Mouse (Mus musculus): ENCODE measurements around the gene Slc25a13.

DNA sequence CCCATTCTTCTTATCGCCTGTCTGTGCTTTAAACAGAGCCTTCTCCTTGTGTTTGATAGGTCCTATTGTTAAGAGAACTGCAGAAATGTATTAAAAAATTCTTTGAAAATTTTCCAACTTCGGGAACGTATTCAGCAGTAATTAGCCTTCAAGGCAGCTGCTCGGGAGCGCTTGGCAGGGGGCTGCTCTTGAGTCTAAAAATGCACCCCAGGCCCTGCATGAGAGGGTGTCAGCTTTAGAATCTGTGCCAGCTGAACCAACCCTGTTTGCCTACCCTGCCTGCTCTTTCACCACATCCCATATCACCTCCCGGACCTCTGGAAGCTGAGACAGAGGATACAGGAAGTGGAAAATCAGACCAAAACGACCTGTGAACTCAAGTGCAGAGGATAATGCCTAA is 223.9 kb downstream of the Slc25a13 start:
- no peak for TF ChIP-seq GATA1 (IDR thresholded peaks at IDR 0.05; ENCODE audit: low read length)
- TF ChIP-seq TAL1 (IDR thresholded peaks at IDR 0.05; ENCODE audit: low read length), result no peak

All from erythroblast, embryonic 14.5 days (primary cell).